In the genomic region with DNA sequence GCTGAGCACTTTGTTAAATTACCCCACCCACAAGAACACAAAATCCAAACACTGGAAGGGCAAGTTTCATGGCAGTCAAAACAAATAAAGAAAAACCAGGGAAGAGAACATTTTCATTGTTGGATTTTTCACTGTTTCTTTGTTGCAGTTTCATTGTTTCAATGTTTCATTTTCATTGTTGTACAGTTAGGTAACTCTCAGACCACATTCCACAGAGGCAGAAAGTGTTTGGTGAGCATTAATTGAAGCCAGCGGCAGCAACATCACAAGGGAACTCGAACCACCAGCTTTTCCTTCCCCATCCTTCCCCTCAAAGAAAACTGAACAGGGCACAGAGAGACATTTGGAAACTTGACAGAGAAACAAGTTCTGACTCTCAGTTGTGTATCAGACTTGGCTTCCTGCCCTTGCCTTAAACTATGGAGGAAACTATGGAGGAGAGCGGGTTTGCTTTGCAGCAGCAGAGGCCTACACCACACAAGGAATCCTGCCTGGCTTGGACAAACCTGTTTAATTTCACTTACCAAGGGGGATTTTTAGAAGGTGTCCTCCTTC, we compare ENCODE assay signal across 11 mouse cellular contexts. TPM values are rescaled to one million over a fixed set of nuclear protein-coding genes. Genes with fewer than 3 reads are reported as not detected.
DNase-seq lines count a peak whose midpoint lies in the region; ATAC-seq and TF ChIP-seq lines count a peak whose summit lies in the region.
"Had no signal": no experiment of that assay in that cellular context is flagged by ENCODE, and none has a peak within 500 bp of the region (broad histone marks: within the 10 kb centered on the region; RNA-seq: fewer than 3 reads in every experiment).

No protein-coding gene starts in this region.

- TF ChIP-seq CTCF in embryonic fibroblast, embryonic 13.5 days (IDR thresholded peaks at IDR 0.05; ENCODE audit: borderline replicate concordance, insufficient read depth, low read length) = no peak

- H3K27me3 ChIP-seq in kidney, embryonic 14.5 days (ENCODE audit: control insufficient read depth, insufficient read depth, low read length) = no peaks in the 10 kb centered on the region

- no peak overlapping the region for H3K4me3 ChIP-seq in kidney, embryonic 14.5 days (ENCODE audit: low read length)
- H3K4me3 ChIP-seq in embryonic fibroblast, embryonic 13.5 days (ENCODE audit: insufficient read depth, low read length) = no peak overlapping the region

- DNase-seq in heart, adult 11 months = peak; percentile 84
- no peak for DNase-seq in heart, postnatal 36 days
- DNase-seq in kidney, postnatal 14 days = no peak
- DNase-seq in 3T3-L1 (ENCODE audit: low read depth, low spot score) = peak; percentile 37
- DNase-seq in adrenal gland, adult 18-20 months (ENCODE audit: low spot score in 2 of 2) = no peak
- DNase-seq: cerebellum, postnatal 25 days; gastrocnemius, postnatal 14 days; kidney, postnatal 36 days had no signal

- intact Hi-C loops in heart, postnatal 36 days (cut with DNase I) = no loop called here

- no peak for ATAC-seq in kidney, embryonic 14.5 days (ENCODE audit: low FRiP score, low TSS enrichment)
- ATAC-seq in activated CD4-positive, CD25-positive, alpha-beta regulatory T cell, adult 4 months = no peak

- peaks cover 12% of the 10 kb centered on the region; the same call in 1 of the 2 replicates for H3K36me3 ChIP-seq in kidney, embryonic 14.5 days (ENCODE audit: control insufficient read depth, insufficient read depth, low read length)

- H3K9me3 ChIP-seq in kidney, embryonic 14.5 days (ENCODE audit: control insufficient read depth, low read length) = no peaks in the 10 kb centered on the region

- H3K4me2 ChIP-seq in kidney, embryonic 14.5 days (replicated peaks; ENCODE audit: low read depth, low read length) = no peak overlapping the region

- WGBS in kidney, embryonic 14.5 days = 70% methylated on average over 3 of the region's 3 CpGs

- H3K9ac ChIP-seq in kidney, embryonic 14.5 days (ENCODE audit: low read depth, low read length) = no peak overlapping the region

- H3K4me1 ChIP-seq in kidney, embryonic 14.5 days (ENCODE audit: control insufficient read depth, insufficient read depth, low read length) = peaks cover 23% of the 10 kb centered on the region
- H3K4me1 ChIP-seq in embryonic fibroblast, embryonic 13.5 days (ENCODE audit: control insufficient read depth, insufficient read depth, low read length) = peaks cover 20% of the 10 kb centered on the region; the same call in 1 of the 2 replicates

- no peak for TF ChIP-seq POLR2A in embryonic fibroblast, embryonic 13.5 days (IDR thresholded peaks at IDR 0.05; ENCODE audit: low read depth, low read length)

- peak overlapping the region; percentile 5; the same call in 1 of the 2 replicates for H3K27ac ChIP-seq in kidney, embryonic 14.5 days (ENCODE audit: low read depth, low read length)
- H3K27ac ChIP-seq in embryonic fibroblast, embryonic 13.5 days (ENCODE audit: insufficient read depth, low read length) = peak overlapping the region; percentile 54

RNA-seq across cellular contexts. Expression of a gene that starts 17.1 kb away (rescaled TPM):
- total RNA-seq in heart, postnatal 36 days (2021) = 10 to 100 TPM; 27.9 to 29.7 TPM
- 12.3 and 16.4 TPM in 2 replicates for polyA plus RNA-seq in kidney, embryonic 14.5 days (2014; fragmentation: Nextera tagmentation; extraction: Ambion mirVana)
- 17.4 and 19.5 TPM in 2 replicates for polyA plus RNA-seq in embryonic fibroblast, embryonic 13.5 days (2011; ENCODE audit: insufficient read length, low read depth, missing spikeins)
- 10 to 100 TPM; 14.5 to 14.6 TPM for total RNA-seq in adrenal gland, adult 18-20 months (2021)
- 1 to 10 TPM in 1 of 2 experiments, under 1 TPM in 1; 0.70 to 1.3 TPM for polyA plus RNA-seq in activated CD4-positive, CD25-positive, alpha-beta regulatory T cell, adult 4 months (2017; shearing (Covaris generic))

Comparison
In these comparisons a context has a peak if more than half of its experiments do, and no peak if none do; other contexts are left out.
1. DNase-seq: peak in heart, adult 11 months (single experiment) and 3T3-L1 (single experiment); none in heart, postnatal 36 days (0 of 2), kidney, postnatal 14 days (single experiment) and adrenal gland, adult 18-20 months (0 of 2).